Mouse (Mus musculus) T-helper 1 cell (primary cell): ENCODE measurements around the gene Maml2.

Experiments used
- in situ Hi-C: fragments of 300-600 bp; cut with MboI, MseI; formaldehyde crosslinking; loops from one replicate; pipeline ENCODE4 v1.15.1; 2025; ENCODE audit warnings: high pct_unique_total_duplicates

Gene Maml2

DNA sequence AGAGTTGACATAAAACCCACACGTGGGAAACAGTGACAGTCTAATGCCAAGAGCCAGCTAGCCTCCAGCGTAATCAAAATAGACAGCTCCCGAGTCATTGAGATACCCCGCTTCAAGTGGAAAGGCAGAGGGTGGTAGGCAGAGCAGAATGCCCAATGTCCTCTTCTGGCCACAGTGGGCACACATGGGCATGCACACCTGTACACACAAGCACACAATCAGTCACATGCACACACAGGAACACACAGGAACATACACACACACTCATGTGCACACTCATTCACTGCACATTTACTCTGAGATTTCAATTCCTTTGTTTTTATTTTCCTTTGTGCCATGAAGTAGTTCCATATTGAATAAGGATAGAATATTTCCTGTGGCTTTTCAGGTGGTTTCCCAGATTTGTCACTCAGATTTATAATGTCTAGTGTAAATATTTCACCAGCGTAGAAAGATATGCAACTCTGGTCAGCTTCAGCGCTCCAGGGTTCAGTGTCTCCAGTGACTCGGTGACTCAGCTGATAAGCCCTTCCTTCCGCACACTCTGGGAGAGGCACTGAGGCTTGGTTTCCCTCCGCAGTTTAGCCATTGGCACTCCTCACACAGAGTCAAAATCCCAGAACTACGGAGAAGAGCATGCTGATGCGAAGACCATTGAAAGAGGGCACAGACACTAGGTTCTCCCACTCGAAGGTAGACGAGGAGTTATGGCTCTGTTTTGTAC lies 144.4 kb downstream of the Maml2 start:
- in situ Hi-C loops: loop anchor here (10.0 to 25.0 kb wide), 2 partner anchors 1470 to 1833 kb away; partner anchors contain the start of genes Izumo1r and Med17

DNA sequence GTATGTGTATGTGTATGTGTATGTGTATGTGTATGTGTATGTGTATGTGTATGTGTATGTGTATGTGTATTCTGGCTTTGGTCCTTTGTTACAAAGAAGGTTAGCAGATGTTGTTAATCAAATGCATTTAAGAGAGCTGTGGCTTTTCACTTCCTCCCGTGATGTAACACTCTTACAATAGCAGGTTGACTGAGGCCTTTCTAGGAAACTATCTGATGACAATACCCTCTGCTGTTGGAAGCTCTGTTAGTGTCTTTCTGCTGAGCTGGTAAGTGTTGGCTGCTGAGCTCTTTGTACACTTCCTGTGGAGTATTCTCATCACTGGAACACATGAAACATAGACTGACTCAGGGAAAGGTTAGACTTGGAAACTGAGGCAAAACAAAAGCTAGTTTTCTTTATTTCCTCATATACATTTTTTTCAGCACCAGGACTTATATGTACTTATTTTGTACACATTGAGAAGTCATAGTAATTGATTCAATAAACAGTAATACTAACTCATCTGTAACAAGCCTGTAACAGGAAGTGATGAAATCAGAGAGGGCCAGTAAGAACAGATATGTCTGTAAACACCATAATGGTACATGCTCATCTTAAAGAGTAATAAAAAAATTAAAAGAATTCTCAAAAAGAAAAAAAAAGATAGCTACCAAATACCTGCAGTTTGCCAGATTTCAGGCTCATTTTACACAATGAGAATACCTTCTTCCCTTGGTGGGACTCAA lies 145.9 kb downstream of the Maml2 start:
- in situ Hi-C loops: loop anchor here (10.0 to 25.0 kb wide), 2 partner anchors 1469 to 1831 kb away; partner anchors contain the start of genes Izumo1r and Med17

DNA sequence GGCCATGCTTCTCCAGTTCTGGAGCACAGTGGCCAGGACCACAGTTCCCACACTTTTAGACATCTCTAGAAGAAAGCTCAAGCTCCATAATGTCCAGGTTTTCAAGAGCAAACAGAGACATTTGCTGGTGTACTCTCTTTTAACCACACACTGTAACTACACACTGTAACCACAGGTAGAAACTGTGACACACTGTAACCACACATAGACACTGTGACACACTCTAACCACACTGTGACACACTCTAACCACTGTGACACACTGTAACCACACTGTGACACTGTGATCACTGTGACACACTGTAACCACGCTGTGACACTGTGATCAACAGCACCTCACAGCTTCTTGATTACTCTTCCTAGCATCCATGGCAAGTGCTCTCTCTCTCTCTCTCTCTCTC lies 148.5 kb downstream of the Maml2 start:
- in situ Hi-C loops: loop anchor here (10.0 to 25.0 kb wide), 2 partner anchors 1466 to 1829 kb away; partner anchors contain the start of genes Izumo1r and Med17

DNA sequence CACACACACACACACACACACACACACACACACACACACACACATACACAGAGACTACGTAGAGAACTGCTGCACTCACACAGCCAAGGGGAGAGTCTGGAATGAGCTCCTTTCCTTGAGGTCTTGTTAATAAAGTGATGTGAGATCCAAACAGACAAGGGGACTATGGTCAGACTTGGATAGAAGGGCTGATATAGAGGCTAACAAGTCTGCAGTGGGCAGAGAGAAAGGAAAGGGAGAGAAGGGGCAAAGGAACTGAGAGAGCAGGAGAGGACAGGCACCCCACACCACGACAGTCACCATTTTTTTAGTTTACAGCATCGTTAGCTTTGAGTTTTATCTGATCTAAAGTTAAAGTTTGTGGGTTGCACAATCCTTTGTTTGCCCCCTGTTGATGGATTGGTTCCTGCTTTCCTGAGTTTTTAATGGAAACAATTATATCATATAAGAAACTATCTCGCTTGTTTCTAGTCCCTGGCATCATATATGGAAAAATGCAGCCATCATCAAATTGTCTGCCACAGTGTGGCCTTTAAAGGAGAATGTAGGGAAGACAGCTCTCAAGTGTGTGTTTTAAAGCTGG lies 149.0 kb downstream of the Maml2 start, which contains the start of gene Gm17571:
Gene Gm17571 (minus strand): TSS at position 51 of the 583 bp plus-strand sequence.
- in situ Hi-C loops: loop anchor here (10.0 to 25.0 kb wide), 2 partner anchors 1466 to 1828 kb away; partner anchors contain the start of genes Izumo1r and Med17

DNA sequence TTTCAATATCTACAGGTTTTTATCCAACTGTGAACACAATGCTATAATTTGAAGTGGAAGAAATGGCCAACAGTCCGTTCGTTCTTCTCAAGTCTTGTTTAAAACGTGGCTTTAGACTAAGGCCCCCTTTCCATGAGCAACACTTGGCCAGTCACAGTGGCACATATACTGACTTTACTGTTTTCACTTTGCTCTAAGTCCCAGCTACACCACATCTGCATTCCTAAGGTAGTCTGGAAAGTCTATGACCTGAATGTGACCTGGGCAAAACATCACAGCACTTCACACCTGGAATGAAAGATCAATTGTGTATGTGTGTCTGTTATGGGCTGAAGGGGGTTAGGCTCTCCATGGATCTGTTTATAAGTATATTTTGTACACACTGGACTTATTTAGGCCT lies 151.0 kb downstream of the Maml2 start:
- in situ Hi-C loops: loop anchor here (10.0 to 25.0 kb wide), 2 partner anchors 1464 to 1826 kb away; partner anchors contain the start of genes Izumo1r and Med17

DNA sequence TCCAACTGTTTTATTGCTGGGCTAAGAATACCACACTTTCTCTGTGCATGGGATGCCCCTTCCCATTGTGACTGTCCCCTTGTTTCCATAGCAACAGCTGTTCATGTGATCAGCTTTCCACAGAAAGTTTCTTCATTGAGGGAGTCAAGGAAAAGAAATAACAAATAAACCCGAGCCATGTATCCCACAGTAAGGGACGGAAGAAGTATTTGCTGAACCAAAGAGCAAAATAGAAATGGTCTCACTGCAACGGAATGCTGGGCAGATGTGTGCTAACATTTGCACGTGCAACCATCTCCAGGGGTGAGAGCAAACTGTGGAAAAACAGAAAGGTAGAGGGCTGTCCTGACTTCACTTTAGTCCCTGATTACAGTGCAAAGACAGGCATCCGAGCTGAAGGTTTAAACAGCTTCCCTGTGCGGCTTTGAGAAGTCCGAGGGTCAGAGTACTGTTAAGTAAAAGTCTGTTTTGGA lies 156.9 kb downstream of the Maml2 start:
- in situ Hi-C loops: loop anchor here (25.0 kb wide), 1 partner anchor 917 kb away; no protein-coding TSS in a partner anchor

DNA sequence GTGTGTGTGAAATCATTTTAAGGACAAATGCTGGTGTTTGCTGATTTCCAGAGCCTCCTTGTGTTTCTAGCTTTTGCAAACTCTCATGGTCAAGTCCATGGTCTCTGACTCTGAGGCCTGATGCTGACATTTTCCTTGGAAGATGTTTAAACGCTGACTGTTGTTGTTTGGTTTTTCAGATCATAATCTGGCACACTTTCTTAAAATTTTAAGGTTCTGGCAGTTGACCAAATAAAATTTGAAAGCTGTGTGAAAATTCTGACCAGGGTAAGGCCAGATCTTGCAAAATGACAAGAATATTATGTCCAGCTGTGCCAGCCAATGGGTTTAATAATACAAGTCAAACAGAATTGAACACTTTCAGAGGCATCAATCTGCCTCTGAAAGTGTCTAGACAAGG lies 157.5 kb downstream of the Maml2 start:
- in situ Hi-C loops: loop anchor here (25.0 kb wide), 1 partner anchor 918 kb away; no protein-coding TSS in a partner anchor

DNA sequence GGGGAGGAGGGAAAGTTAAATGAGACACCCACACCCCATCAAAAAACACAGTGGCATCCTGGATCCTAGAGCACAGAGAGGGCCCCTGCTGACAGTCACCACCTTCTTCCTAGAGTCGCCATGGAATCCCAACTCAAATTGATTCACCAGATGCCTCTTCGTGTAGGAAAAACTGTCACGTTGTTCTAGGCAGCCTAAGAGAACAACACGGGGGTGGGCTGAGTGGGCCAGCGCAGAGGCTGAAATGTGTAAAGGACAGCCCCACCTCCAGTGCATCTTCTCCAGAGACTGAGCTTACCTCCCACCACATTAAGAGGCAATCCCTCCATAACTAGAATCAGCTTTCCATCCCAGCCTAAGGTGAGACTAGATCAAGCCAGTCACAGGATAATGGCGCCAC lies 160.0 kb downstream of the Maml2 start:
- in situ Hi-C loops: loop anchor here (25.0 kb wide), 1 partner anchor 920 kb away; no protein-coding TSS in a partner anchor

DNA sequence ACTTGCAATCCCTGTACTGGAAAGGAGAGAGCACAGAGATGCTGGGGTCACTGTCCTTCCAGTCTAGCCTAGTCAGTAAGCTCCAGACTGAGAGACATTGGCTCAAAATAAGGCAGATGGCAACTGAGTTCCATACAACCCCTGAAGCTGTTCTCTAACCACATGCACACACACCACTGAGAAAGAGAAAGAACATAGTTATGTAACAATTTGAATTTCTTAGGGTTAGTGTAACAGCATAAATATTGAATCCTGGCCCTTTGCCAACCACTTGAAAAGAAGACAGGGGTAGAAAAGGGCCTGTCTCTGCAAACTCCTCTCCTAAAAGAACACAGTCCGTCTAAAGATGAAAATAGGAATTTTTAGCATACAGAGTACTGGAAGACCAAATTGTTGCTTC lies 161.6 kb downstream of the Maml2 start:
- in situ Hi-C loops: loop anchor here (25.0 kb wide), 1 partner anchor 922 kb away; no protein-coding TSS in a partner anchor

DNA sequence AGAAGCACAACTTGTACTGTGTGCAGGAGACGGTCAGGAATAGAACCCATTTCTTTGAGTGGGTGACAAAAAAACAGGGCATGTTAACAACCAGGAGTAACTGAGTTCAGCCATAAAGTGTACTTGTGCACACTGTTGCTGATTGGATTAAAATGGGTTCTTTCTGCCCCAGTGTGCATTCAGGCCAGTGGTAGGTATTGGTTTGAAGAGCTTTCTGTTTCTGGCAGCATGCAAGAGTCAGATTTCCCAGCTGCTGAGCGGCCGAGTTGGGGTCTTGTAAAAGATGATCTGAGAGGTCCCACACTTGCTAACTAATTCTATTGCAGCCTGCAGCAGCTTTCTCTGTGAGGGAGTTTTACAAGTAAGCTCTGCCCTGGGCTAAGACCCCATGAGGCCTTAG lies 162.3 kb downstream of the Maml2 start:
- in situ Hi-C loops: loop anchor here (25.0 kb wide), 1 partner anchor 923 kb away; no protein-coding TSS in a partner anchor

DNA sequence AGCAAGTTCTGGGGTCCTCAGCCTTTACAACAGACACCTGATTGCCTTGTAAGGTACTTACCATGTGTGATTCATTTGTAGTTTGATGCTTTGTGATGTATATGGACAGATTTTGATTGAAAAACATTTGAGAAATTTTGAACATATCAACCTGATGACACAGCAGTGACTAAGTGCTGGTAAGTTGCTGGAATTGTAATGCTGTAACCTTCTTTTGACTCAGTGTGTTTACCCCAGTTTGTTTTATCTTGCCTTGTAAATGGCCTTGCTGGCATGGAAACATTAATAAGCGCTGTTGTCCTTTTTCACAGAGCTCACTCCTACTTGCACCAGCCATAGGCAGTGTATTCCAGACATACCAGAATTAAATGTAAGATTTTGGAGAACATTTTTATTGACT lies 163.2 kb downstream of the Maml2 start:
- in situ Hi-C loops: loop anchor here (25.0 kb wide), 1 partner anchor 924 kb away; no protein-coding TSS in a partner anchor

DNA sequence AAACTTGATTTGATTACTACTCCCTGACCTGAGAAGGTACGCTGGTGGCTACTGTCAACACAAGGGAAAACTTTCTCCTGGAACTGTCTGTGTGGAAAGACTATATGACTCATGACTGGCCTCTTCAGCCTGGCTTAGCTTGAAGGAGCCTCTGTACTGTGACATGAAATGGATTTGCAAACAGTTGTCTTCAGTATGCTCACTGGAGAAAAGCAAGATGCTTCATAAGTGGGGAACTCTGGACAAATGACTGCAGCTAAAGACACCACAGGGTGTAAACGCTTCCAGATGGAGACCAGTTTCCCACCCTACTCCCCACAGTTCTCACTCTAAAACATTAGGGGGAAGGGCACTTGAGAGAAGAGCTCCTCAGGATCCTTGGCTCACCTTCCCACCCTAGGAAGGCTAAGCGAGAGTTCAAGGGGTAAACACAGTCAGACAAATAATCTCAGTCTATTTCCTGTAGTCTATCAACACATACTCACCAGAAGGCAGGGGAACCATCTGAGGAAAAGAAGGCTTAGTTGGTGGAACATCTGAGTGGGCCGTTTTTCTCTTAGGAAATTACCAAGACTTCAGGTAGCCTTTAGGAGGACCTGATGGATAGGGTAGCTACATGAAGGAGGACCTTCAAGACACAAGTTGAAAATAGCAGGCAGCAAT lies 167.7 kb downstream of the Maml2 start:
- in situ Hi-C loops: loop anchor here (25.0 kb wide), 1 partner anchor 928 kb away; no protein-coding TSS in a partner anchor

DNA sequence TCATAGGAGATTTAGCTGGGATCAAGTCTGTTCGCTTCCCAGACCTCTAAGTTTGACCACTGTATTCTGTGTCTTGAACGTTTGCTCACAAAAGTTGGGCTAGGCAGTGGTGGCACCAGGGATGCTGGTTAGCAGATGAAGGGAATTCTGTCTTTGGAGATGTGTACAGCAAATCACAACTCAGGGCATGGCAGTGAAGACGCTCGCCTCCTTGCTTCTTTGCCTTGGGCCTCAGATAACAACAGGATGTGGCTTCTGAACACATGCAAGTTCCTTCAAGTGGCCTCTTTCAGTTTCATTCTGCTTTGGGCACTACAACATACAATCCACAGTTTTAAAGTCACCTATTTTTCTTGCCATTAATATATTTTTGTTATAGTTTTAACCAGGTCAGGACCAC lies 168.6 kb downstream of the Maml2 start:
- in situ Hi-C loops: loop anchor here (25.0 kb wide), 1 partner anchor 929 kb away; no protein-coding TSS in a partner anchor

DNA sequence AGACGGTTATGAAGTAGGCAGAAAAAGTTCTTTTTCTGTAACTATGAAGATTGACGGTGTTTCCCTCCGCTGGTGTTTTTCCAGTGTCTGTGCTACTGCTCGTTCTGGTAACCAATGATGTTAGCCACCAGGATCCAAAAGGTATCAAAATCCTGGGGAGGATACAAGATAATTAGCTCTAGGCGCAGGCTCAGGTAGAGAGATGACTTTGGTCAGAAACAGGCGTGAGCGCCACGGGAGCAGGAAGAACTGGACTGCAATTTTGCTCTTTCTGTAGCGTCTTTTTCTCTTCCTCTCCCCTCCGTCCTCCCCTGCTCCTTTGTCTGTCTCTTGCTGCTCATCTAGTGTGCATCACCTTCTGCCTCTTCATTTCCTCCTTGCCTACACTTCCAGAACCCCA lies 169.1 kb downstream of the Maml2 start:
- in situ Hi-C loops: loop anchor here (25.0 kb wide), 1 partner anchor 930 kb away; no protein-coding TSS in a partner anchor

DNA sequence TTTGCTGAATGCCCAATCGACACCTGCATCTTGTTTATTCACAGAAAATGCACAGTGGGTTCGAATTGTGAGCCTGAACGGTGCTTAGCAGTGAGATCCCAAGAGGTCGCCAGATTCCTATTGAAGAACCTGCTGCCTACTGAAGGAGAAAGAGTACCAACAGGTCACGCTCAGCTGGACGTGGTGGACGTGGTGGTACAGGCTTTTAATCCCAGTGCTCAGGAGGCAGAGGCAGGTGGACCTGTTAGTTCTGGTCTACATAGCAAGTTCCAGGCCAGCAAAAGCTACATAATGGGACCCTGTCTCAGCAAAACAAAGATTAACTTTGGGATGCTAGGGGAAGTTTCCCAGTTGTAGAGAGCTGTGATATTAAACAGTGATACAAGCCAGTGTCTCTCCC lies 170.0 kb downstream of the Maml2 start:
- in situ Hi-C loops: loop anchor here (25.0 kb wide), 1 partner anchor 930 kb away; no protein-coding TSS in a partner anchor

DNA sequence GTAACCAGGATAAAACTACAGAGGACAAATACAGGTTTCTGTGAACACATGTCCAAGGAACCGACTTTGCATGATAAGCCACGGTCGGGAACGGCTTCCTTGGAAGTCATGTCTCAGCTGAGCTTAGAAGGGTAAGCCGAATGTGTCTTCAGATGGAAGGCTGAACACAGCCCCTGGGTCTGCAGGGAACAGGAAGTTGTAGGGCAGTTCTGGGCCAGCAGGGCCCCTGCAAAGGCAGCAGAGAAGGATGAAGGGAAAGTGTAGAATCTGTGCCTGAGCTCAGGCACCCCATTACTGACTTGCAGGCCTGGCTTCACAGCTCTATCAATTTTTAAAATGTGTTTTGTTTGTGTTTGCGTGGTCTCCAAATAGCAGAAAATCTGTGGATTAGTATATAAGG lies 171.0 kb downstream of the Maml2 start:
- in situ Hi-C loops: loop anchor here (25.0 kb wide), 1 partner anchor 931 kb away; no protein-coding TSS in a partner anchor

DNA sequence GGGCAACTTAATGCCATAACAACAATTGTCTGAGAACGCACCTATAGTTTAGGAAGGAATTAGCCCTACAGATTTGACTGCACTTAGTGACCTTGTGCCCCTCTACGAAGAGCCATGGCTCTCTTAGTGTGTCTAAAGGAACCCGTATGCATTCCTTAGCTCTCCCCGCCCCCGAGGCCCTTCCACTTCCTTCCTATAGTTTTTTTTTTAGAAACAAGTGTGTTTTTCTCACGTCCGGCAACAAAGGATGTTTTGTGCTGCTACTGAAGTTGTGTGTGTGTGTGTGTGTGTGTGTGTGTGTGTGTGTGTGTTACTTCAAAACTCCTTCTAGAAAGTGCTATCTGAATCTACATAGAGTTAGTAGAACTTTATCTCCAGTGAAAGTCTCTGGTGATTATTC lies 172.3 kb downstream of the Maml2 start:
- in situ Hi-C loops: loop anchor here (25.0 kb wide), 1 partner anchor 933 kb away; no protein-coding TSS in a partner anchor

DNA sequence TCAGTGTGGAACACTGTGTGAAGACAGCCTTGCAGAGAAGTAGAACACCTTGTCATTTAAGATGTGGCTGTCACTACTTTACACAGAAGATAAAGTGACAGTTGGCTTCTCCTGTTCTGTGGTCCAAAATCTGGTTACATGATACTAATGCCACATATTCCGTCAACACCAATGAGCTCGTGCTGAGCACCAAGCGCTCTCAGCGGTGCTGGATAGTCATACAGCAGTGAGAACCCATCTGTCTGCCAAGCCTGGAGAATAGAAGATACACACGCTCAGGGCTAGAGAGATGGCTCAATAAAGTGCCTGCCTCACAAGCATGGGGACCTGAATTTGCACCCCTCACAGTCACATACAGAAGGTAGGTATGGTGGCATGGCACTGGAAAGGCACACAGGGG lies 177.2 kb downstream of the Maml2 start:
- in situ Hi-C loops: loop anchor here (25.0 kb wide), 1 partner anchor 938 kb away; no protein-coding TSS in a partner anchor

DNA sequence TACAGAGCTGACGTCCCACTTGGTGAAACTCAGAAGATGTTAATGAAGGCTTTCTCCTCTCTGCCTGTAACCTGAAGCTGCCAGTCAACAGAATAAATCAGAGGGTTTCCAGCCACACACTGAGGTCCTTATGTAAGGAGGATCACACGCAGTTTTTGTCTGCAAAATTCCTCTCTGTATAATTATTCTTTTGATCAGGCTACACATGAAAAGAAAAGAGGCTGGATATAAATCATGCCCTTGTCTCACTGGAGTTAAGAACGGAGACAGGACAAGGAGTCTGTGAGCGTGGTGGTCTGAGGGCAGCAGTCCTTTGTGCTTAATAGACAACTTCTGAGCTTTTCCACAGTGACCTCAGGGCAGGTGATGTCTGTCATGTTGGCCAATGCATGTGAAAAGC lies 181.5 kb downstream of the Maml2 start:
- in situ Hi-C loops: no loop called here
